Mouse (Mus musculus): ENCODE measurements around the gene Casp7. TPM values are rescaled to one million over a fixed set of nuclear protein-coding genes. Genes with fewer than 3 reads are reported as not detected.
A peak's percentile ranks its signal among the peaks of the same experiment; 100 is the strongest.

Casp7 gene
- total RNA-seq, 2 experiments from 2014 or later, result 2.1 to 2.3 TPM

GRCm38 (mm10) chr19:56460241-56460640 lies 63.3 kb downstream of the Casp7 start:
- DNase-seq (ENCODE audit: low spot score in 2 of 2), result no peak

DNA sequence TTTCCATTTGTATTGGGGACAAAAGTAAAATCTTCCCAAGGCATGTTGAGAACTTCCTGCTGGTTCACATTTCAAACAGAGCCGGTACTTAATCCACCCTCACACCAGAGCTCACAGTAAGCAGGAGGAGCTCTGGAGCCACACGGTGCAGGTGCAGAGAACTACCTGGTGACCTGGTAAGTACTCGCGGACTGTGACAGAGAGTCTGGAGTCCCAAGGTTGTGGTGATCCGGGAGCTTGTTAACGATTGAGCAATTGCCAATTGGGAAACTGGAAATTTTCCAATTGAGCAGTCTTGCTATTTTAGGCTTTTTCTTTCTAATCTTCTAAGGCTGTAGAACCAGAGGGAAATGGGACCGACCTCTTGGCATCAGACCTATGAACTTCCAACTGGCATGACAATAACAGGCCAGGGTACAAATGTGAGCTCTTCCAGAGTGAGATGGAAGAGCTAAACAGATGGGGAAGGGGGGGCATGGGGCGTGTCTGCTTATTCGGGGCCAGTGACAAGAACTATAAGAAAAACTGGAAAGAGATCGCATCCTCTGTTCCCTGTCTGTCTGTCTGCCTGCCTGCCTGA lies 64.7 kb downstream of the Casp7 start, which contains the start of gene Plekhs1:
Plekhs1 (plus strand) TSS at position 119 of the 580 bp plus-strand sequence.
- DNase-seq (ENCODE audit: low spot score in 2 of 2), result no peak

- DNase-seq (ENCODE audit: low spot score in 2 of 2), result no peak
These were observed 65.9 kb downstream of the Casp7 start for GRCm38 (mm10) chr19:56462786-56463185.

DNA sequence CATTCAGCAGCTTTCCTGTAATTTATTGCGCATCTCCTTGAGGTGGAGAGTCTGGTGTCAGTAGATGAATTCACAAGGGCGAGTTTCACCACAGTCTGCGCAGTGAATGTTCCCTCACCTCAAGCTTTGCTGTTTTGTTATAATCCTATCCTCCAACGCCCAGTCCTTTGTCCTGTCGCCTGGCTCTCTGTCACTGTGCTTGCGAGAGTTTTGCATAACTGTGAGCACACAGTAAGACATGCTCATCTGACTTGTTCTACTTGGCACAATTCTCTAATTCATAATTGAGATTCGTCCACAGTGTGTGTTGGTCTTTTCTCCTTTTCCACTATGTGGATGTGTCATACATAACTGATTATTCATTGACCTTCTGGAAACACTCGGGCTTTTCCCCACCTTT lies 69.6 kb downstream of the Casp7 start:
- DNase-seq (ENCODE audit: low spot score in 2 of 2), result no peak

- DNase-seq (ENCODE audit: low spot score in 2 of 2), result peak in 1 of 2 experiments; percentile 60
These were observed 73.5 kb downstream of the Casp7 start for GRCm38 (mm10) chr19:56470286-56471020.

GRCm38 (mm10) chr19:56471934-56472333 lies 75.0 kb downstream of the Casp7 start:
- no peak for DNase-seq (ENCODE audit: low spot score in 2 of 2)

- DNase-seq (ENCODE audit: low spot score in 2 of 2), result no peak
These were observed 78.1 kb downstream of the Casp7 start for GRCm38 (mm10) chr19:56474869-56475550.

DNA sequence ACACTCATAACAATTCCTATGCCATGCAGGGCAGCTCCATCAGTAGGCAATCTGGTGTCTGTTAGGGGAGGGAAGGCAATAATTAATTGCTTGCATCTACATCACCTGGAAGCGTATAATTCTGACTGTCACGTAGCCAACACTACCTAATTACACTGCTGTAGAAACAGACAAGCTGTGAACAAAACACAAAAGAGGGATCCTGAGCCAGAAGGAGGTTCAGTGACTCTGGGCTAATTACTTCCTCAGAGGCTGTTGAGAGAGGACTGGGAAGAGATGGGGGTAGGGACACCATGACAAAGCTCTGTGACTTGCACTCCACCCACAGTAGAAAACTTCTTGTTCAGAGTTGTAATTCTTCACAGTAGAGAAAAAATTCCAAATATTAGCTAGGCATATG lies 79.6 kb downstream of the Casp7 start:
- DNase-seq (ENCODE audit: low spot score in 2 of 2), result no peak

DNA sequence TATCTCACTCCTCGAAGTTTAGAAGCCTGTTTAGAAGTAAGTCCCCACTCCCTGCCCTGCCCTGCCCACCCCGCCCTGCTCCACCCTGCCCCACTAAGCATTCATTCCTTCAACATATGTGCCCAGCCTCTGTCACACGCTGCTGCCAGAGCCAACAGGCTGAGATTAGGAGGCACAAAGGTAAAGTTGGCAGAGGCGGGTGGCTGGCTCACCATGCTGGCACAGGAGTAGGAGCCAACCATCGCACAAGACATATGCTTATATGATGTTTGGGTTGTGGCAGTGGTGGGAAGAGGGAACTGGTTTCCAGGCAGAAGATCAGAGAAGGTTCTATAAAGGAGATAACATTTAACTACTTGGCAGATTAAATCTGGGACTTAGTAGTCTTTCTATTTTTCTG lies 80.3 kb downstream of the Casp7 start:
- DNase-seq (ENCODE audit: low spot score in 2 of 2), result no peak

DNA sequence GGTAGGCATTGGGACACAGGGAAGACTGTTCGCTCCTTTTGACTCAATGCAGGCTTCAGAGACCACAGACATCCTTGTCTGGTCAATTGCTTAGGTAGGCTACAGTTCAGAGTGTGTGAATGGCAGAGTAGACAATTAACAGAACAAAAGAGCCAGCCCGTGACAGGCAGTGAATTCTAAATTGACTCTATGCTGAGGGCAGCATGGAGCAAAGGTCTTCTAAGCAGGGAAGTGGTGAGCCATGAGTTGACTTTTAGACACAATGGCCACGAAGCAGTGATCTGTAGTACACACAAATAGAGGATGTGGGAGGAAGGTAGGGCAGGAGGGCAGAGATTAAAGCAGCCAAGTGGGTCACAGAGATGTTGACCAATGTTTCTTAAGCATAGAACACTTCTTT lies 80.9 kb downstream of the Casp7 start:
- DNase-seq (ENCODE audit: low spot score in 2 of 2), result no peak

GRCm38 (mm10) chr19:56484630-56485375 lies 87.9 kb downstream of the Casp7 start:
- no peak for DNase-seq (ENCODE audit: low spot score in 2 of 2)

DNA sequence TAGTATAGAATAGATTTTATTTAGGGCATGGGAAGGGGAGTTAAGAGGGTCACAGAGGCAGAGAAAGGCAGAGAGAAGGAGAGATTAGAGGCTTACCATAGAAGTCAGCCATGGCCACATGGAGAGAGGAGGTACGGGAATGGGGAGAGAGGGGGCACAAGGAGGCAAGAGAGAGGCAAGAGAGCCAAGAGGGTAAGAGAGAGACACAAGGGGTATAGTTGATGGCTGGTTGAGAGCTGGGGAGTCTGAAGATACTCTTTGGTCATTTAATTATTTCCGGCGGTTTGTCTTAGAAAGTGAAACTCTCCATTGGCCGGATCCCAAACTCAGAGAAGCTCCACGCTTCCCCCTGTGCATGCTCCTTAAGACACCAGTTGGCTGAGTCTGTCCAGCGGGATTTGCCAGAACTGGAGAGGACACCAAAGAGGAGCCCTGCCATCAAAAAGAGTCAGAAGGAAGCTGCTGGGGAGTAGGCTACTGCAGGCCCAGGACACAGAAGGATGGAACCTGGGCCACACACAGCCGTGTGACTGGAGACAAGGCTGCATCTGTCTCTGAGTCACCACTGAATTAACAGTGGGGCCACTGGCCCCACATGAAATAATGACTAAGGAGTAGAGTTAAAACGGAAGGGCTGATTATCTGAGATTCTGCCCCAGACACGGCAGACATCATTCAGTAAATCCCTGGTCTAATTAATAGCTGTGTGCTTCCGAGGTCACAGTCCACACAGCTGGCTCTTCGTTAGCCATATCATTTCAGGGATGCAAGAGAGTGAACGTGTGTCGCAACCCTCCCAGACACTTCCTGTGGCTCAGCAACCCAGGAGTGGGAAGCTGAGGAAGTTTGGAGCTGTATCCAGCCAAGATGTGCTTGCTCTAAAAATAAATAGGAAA lies 88.7 kb downstream of the Casp7 start:
- no peak for DNase-seq (ENCODE audit: low spot score in 2 of 2)

DNA sequence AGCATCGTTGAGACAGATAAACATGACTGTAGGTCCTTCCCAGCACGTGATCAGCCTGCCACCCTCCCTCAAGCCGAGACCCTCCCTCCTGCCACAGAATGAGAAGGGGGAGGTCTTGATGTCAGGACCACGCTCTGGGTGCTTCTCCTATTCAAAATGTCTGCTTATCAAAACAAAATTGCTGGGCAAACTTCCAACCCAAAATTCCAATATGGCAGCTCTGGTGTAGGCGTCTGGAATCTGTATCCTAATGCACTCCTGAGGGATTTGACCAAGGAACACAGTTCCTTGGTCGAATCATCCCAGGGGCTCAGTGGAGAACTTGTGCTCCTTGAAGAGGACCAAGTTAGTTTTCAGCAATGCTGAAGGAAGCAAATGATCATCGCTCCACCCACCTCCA lies 90.0 kb downstream of the Casp7 start:
- no peak for DNase-seq (ENCODE audit: low spot score in 2 of 2)

DNA sequence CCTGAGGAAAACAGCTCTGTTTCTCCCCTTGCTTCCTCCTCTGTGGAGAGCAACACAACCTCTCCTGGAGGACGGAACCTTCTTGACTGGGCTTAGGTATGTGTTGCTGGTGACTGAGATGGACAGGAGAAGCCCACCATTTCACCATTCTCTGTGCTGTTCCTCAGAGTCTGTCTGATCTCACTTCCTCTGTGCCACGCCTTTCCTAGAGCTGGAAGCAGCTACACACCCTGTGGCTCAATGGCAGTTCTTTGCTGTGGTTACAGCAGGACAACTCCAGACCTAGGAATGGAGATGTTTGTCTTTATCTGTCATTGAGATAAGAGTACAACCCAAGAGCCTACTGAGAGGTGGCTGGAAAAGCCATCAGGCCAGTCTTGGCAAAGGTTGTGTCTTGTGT lies 90.4 kb downstream of the Casp7 start:
- DNase-seq (ENCODE audit: low spot score in 2 of 2), result no peak

DNA sequence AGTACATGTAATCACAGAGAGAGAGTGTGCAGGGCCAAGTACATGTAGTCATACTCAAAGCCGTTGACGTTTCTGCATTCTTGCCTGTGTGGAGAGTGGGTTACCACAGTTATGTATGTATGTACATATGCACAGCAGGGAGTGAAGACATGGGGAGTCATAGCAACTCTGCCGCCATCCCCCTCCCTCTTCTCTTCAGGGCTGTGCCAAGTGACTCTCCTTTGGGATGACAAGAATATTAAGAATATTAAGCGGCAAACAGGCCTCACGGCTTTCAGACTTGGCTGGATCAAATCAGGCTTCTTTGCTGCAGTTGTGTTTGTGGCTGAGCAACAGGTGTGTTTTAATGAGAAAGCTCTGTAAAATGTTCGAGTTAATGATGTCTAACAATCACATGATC lies 92.7 kb downstream of the Casp7 start:
- no peak for DNase-seq (ENCODE audit: low spot score in 2 of 2)

Other genes with a start within 250 kb of the Casp7 start
- not detected for gene Habp2, start 110.0 kb upstream of the Casp7 start, total RNA-seq (2021)
- gene Nrap, start 7.1 kb upstream of the Casp7 start, total RNA-seq (2021), result under 1 TPM; 0.23 to 0.35 TPM
- gene Plekhs1, start 64.5 kb downstream of the Casp7 start, total RNA-seq (2021), result under 1 TPM; 0.17 to 0.18 TPM
- gene Dclre1a, start 151.1 kb downstream of the Casp7 start, total RNA-seq (2021), result 1 to 10 TPM; 6.6 to 7.3 TPM
- gene Nhlrc2, start 151.1 kb downstream of the Casp7 start, total RNA-seq (2021), result 10 to 100 TPM; 12.7 to 13.3 TPM